20 mouse cellular contexts compared by ENCODE assay signal in the genomic region with DNA sequence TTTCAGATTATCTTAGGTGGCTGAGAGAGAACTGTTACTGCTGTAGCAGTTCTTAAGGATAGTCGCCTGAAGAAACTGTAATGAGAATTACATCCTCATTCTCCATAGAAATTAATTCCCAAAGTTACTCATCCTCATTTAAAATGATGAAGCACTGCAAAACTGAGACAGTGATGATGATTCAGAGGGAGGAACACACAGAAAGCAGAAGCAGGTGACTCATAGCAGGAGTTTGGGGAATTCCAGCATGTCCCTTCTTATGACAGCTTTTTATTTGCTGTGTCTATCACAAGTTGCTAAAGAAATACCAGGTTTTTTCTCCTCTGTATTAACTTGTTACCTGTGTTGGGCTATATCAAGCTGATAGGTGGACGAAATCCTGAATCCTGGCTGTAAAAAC.
DNase-seq lines count a peak whose midpoint lies in the region; ATAC-seq lines count a peak whose summit lies in the region.
"Had no signal": no experiment of that assay in that cellular context is flagged by ENCODE, and none has a peak within 500 bp of the region (broad histone marks: within the 10 kb centered on the region; RNA-seq: fewer than 3 reads in every experiment).

No protein-coding gene starts in this region.

- ATAC-seq in frontal cortex, adult (ENCODE audit: low TSS enrichment): peak; percentile 82; the same call in 1 of the 2 replicates
- ATAC-seq: forebrain, embryonic 16.5 days; hindbrain, embryonic 16.5 days; inflammation-experienced regulatory T-cells, adult 6 months had no signal

- no peak for DNase-seq in frontal cortex, postnatal 25 days (ENCODE audit: low spot score in 2 of 2)
- peak; percentile 18 for DNase-seq in right cerebral cortex, adult 18-20 months
- DNase-seq in right cerebral cortex, postnatal 36 days (ENCODE audit: low spot score in 2 of 2): no peak
- peak; percentile 6 for DNase-seq in NIH3T3 (ENCODE audit: low read depth)
- DNase-seq in telencephalon, adult 2 months (ENCODE audit: low read depth, low spot score): peak; percentile 16
- DNase-seq in kidney, postnatal 10 days: no peak
- DNase-seq in urinary bladder, postnatal 4 days (ENCODE audit: low spot score in 2 of 2): no peak
- DNase-seq: adrenal gland, adult 8-10 months; adrenal gland, postnatal 36 days; cerebellum, adult 11 months; cerebellum, adult 9-11 months; cerebellum, postnatal 36 days; gastrocnemius, adult 2 months; gastrocnemius, postnatal 25 days; heart, postnatal 10 days; heart, postnatal 4 days had no signal

Comparison
In these comparisons a context has a peak if more than half of its experiments do, and no peak if none do; other contexts are left out.
1. DNase-seq: peak in right cerebral cortex, adult 18-20 months (single experiment), NIH3T3 (single experiment) and telencephalon, adult 2 months (single experiment); none in frontal cortex, postnatal 25 days (0 of 2), right cerebral cortex, postnatal 36 days (0 of 2), kidney, postnatal 10 days (single experiment) and urinary bladder, postnatal 4 days (0 of 2).